Mouse (Mus musculus) limb, embryonic 11.5 days (tissue): ENCODE data around the gene Pygl. TPM values are rescaled to one million over a fixed set of nuclear protein-coding genes. Genes with fewer than 3 reads are reported as not detected.
A peak's percentile ranks its signal among the peaks of the same experiment; 100 is the strongest.

Source experiments
- ATAC-seq: fragments of 200-750 bp; cut with Nextera tagmentation; 2 replicates; pipeline ENCODE4 v1.8.0; 2017; ENCODE audit warnings: low read depth; ENCODE audit not compliant: insufficient number of reproducible peaks, low FRiP score, low TSS enrichment
- DNase-seq: peaks from one replicate; pipeline ENCODE4 v3.0.0-alpha.2; 2015; ENCODE audit warnings: low spot score
- H3K27ac ChIP-seq: fragments of 300-500 bp; sonication (generic); replicated peaks from 2 replicates; pipeline ENCODE4 v1.5.1; 2014; ENCODE audit warnings: low read depth, mild to moderate bottlenecking, low read length
- H3K27me3 ChIP-seq: fragments of 300-500 bp; sonication (generic); 2 replicates; pipeline ENCODE4 v1.6.1; 2014; ENCODE audit warnings: mild to moderate bottlenecking, low read length, mixed read lengths; ENCODE audit not compliant: control insufficient read depth, insufficient read depth
- H3K36me3 ChIP-seq: fragments of 300-500 bp; sonication (generic); 2 replicates; pipeline ENCODE4 v1.6.1; 2014; ENCODE audit warnings: mild to moderate bottlenecking, low read length, moderate library complexity, mixed read lengths; ENCODE audit not compliant: control insufficient read depth, insufficient read depth
- H3K4me1 ChIP-seq: fragments of 300-500 bp; sonication (generic); 2 replicates; pipeline ENCODE4 v1.6.1; 2014; ENCODE audit warnings: low read length, mixed read lengths; ENCODE audit not compliant: control insufficient read depth, insufficient read depth
- H3K4me2 ChIP-seq: fragments of 300-500 bp; sonication (generic); 2 replicates; pipeline ENCODE4 v1.6.1; 2014; ENCODE audit warnings: low read depth, mild to moderate bottlenecking, moderate library complexity; ENCODE audit not compliant: severe bottlenecking
- H3K4me3 ChIP-seq: fragments of 300-500 bp; sonication (generic); 2 replicates; pipeline ENCODE4 v1.5.1; 2014; ENCODE audit warnings: low read depth, low read length
- H3K9ac ChIP-seq: fragments of 300-500 bp; sonication (generic); 2 replicates; pipeline ENCODE4 v1.6.1; 2014; ENCODE audit warnings: mild to moderate bottlenecking, low read length
- H3K9me3 ChIP-seq: fragments of 300-500 bp; sonication (generic); 2 replicates; pipeline ENCODE4 v1.6.1; 2016; ENCODE audit warnings: low read length; ENCODE audit not compliant: control insufficient read depth
- WGBS: fragments of 180-500 bp; shearing (Covaris S2); extraction: QIAGEN DNeasy Blood & Tissue Kit; methylation state at CpG from one replicate; pipeline ENCODE4 v1.1.7; 2014; 5-methylcytosine and 5-hydroxymethylcytosine counted together
- polyA plus RNA-seq: library from polyadenylated mRNA; unstranded; fragments of >200 nt; fragmentation: Nextera tagmentation; extraction: Ambion mirVana; gene quantifications from 2 replicates; pipeline ENCODE4 v1.2.1, GENCODE M21; 2014

The Pygl gene
- polyA plus RNA-seq, 1 experiment from 2014 or later: 7.8 TPM

DNA sequence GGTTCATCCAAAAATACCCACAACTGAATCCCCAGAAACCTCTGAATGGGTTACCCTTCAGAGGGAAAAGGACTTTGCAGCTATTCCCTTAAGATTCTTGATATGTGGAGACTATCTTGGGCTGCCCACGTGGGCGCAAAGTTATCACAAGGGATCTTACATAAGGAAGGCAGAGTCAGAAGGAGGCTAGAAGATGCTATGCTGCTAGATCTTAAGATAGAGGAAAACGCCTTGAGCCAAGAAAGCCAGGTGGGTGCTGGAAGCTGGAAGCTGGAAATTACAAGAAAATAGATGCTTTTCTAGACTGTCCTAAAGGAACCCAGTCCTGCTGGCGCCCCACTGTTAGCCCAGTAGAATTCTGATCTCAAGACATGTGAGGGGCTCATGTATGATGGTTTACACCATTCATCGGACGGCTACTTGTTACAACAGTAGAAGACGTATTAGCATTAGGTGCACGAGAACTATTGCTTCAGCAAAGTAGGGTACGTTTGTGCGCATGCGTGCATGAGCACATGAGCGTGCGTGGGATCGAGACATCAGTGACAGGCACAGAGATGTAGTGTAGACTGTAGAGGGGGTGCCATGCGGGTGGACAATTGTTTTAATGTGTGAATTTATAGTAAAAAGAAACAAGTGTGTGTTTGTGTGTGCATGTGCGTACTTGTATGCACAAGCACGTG, 31.1 kb upstream of the Pygl start:
- H3K9me3 ChIP-seq: no peaks in the 10 kb centered on the region
- no peak for ATAC-seq
- no peak overlapping the region for H3K27ac ChIP-seq
- H3K27me3 ChIP-seq: no peaks in the 10 kb centered on the region
- no peak for DNase-seq
- H3K4me2 ChIP-seq: no peak overlapping the region
- no peaks in the 10 kb centered on the region for H3K36me3 ChIP-seq
- H3K4me1 ChIP-seq: no peaks in the 10 kb centered on the region; the same call in 1 of the 2 replicates
- no peak overlapping the region for H3K9ac ChIP-seq
- WGBS: 90% methylated on average over 17 of the region's 17 CpGs
- no peak overlapping the region for H3K4me3 ChIP-seq

DNA sequence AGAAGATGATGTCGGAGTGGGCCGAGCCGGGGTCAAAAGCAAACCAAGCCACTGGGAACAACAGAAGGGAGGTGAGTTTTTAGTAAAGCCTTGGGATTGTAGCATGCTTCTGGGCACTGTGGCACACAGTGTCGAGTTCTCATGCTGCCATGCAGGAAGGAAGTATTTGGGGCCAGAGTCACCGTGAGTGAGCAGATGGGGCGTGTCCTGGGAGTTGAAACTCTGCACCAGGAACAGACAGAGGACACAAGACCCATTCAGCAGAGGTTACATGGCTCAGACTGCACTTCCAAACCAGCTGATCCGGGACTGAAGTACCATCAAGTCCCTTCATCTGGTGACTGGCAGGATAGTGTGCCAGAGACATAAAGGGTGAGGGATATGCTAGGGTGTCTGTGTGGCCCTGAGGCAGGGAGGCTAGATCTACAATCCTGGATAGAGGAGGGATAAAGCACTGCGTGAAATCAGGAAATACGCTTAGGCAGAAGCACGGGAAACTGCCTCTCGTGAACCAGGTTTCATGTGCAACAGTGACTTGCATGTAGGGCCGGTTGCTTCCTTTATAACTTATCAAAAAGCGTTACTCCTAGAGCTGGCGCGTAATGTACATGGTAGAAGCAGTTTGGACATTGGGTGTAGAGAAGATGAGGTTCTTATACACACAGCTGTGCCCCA, 20.1 kb upstream of the Pygl start:
- DNase-seq: no peak
- WGBS: 82% methylated on average over 15 of the region's 15 CpGs
- ATAC-seq: no peak
- Histone ChIP-seq H3K36me3 (no peaks in the 10 kb centered on the region), H3K4me2 (no peak overlapping the region), H3K4me3 (no peak overlapping the region), H3K9me3 (no peaks in the 10 kb centered on the region), H3K27me3 (no peaks in the 10 kb centered on the region), H3K9ac (no peak overlapping the region), H3K4me1 (0 out of 2 replicates have a peak, but pooled peaks cover 3% of the 10 kb centered on the region), H3K27ac (no peak overlapping the region)

DNA sequence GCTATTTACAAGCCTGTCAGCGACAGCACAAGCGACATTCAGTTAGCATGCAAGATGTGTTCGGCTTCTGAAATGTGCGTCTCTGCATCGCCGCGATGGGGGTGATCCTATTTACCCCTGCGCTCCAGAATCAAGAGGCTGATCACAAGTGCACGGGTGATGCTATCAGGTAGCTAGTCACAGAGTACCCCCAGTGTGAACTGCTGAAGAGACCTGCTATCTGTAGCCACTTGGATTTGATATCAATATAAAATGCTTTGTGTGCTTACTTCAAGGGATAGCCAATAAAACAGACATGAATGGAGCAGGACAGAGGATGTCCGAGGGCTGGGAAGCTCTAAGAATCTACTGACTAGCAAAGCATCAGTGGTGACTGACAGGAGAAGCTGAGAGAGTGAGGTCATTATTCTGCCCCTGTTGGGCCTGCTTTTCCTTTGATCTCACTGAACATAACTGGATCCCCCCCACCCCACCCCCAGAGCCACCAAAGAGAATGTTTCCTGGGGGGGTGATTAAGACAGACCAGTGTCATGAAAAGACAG, 18.4 kb upstream of the Pygl start:
- WGBS: 91% methylated on average over 10 of the region's 10 CpGs
- DNase-seq (no peak), ATAC-seq (no peak)
- H3K4me1 ChIP-seq: 0 out of 2 replicates have a peak, but pooled peaks cover 3% of the 10 kb centered on the region
- H3K27ac ChIP-seq: no peak overlapping the region
- no peak overlapping the region for H3K4me2 ChIP-seq
- H3K27me3 ChIP-seq: no peaks in the 10 kb centered on the region
- no peak overlapping the region for H3K4me3 ChIP-seq
- H3K9ac ChIP-seq: no peak overlapping the region
- no peaks in the 10 kb centered on the region for H3K9me3 ChIP-seq
- H3K36me3 ChIP-seq: no peaks in the 10 kb centered on the region

DNA sequence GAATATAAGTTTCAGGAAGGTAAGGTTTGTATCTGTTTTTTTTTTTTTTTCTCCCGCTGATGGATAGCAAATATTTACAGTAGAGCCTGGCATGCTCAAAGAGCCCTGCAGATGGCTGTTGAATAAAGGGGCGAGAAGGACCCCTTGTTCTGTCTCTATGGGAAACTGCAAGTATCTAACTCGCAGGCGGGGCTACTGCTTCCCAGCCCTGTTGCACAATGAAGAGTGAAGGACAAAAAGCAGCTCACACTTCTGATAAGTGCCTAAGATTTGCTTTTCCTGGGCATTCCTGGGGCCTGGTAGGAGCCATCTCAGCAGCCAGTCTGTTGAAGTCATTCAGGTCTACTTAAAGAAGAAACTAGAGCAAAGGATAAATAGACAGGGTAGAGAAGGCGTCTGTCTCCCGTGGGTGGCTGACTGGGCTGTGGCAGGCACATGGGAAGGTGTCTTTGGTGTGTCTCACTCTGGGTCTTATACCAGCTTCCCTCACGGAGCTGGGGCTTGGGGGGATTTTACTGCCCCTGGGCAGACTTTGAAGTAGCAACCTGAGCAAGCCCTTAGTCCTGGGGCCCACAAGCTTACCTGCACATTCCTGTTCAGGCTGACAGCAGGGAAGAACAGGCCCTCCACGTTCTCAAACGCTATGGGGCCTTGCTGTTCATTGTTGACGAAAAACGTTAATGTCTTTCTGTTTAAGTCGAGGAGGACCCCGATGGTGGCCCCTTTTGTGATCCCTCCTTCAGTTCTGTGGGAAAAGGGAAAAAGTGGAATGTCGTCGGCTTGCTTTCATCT, 16.6 kb upstream of the Pygl start:
- Histone ChIP-seq H3K36me3 (no peaks in the 10 kb centered on the region), H3K9me3 (no peaks in the 10 kb centered on the region), H3K27me3 (no peaks in the 10 kb centered on the region), H3K4me1 (0 out of 2 replicates have a peak, but pooled peaks cover 3% of the 10 kb centered on the region), H3K9ac (no peak overlapping the region), H3K27ac (no peak overlapping the region), H3K4me2 (no peak overlapping the region), H3K4me3 (no peak overlapping the region)
- no peak for ATAC-seq
- 62% methylated on average over 15 of the region's 15 CpGs for WGBS
- DNase-seq: no peak

DNA sequence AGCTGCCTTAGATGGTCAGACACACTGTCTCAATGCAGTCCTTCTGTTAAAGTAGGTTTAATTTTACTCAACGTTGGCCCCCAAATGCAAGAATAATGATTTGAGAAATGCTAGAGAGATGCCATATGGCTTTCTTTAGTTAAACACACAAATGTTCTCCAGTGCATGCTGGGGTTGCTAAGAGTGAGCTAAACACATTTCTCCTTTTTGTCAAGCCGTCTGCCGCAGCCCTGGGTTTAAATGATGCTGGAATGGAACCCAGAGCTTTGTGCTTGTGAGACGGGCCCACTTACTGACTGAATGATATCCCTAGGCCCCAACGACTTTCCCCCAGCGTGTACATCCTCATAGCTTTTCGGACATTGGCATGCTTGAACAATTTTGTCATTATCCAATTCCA, 11.3 kb upstream of the Pygl start:
- H3K9me3 ChIP-seq: no peaks in the 10 kb centered on the region
- H3K36me3 ChIP-seq: no peaks in the 10 kb centered on the region
- ATAC-seq: no peak
- H3K9ac ChIP-seq: no peak overlapping the region
- WGBS: 90% methylated on average over 7 of the region's 7 CpGs
- H3K4me1 ChIP-seq: no peaks in the 10 kb centered on the region
- H3K4me2 ChIP-seq: no peak overlapping the region
- no peaks in the 10 kb centered on the region for H3K27me3 ChIP-seq
- no peak overlapping the region for H3K4me3 ChIP-seq
- H3K27ac ChIP-seq: no peak overlapping the region
- no peak for DNase-seq

- Histone ChIP-seq H3K36me3 (no peaks in the 10 kb centered on the region), H3K9me3 (no peaks in the 10 kb centered on the region), H3K4me3 (no peak overlapping the region), H3K9ac (no peak overlapping the region), H3K27ac (no peak overlapping the region), H3K4me1 (no peaks in the 10 kb centered on the region), H3K4me2 (no peak overlapping the region), H3K27me3 (no peaks in the 10 kb centered on the region)
- no peak for ATAC-seq
- DNase-seq: no peak
- WGBS: 85% methylated on average over 5 of the region's 5 CpGs
Measured at GRCm38 (mm10) chr12:70239741-70240140, 8.5 kb upstream of the Pygl start.

- Histone ChIP-seq H3K27ac (no peak overlapping the region), H3K36me3 (no peaks in the 10 kb centered on the region)
- 41% methylated on average over 8 of the region's 8 CpGs for WGBS
Measured at GRCm38 (mm10) chr12:70238604-70239003, 7.3 kb upstream of the Pygl start.

DNA sequence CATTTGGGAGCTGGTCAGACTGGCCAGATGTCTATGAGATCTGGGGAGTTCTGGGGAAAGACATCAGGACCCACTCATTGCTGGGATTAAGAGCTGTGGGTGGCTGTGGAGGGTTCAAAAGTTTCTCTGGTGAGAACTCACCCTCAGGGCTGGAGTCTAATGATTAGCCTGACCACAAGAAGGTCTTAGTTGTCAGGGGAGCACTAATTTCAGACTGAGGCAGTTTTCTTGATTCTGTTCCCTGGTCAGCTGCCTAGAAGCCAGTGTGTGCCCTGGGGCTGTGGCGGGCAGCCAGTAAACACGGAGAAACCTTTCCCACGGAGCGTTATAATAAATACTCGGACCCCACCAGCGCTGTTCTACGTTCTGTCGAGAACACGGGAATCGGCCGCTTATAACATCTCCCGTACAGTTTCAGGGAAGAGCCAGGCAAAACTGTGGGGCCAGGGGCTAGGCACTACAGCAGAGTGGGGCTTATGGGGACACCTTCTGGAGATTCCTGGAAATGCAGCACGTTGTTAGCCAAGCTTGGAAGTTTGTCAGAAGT, 3.7 kb upstream of the Pygl start:
- peak overlapping the region; percentile 12; the same call in 1 of the 2 replicates for H3K4me3 ChIP-seq
- DNase-seq (peak; percentile 89), ATAC-seq (peak; percentile 78; the same call in 1 of the 2 replicates)
- H3K36me3 ChIP-seq: no peaks in the 10 kb centered on the region
- no peak overlapping the region for H3K27ac ChIP-seq
- H3K4me2 ChIP-seq: peak overlapping the region; percentile 61
- H3K27me3 ChIP-seq: no peaks in the 10 kb centered on the region
- H3K9ac ChIP-seq: peak overlapping the region; percentile 45; the same call in 1 of the 2 replicates
- WGBS: 8% methylated on average over 13 of the region's 13 CpGs
- no peaks in the 10 kb centered on the region for H3K4me1 ChIP-seq
- no peaks in the 10 kb centered on the region for H3K9me3 ChIP-seq

More at GRCm38 (mm10) chr12:70238604-70239003, 7.3 kb upstream of the Pygl start:
- H3K4me3 ChIP-seq: no peak overlapping the region
- DNase-seq: no peak
- H3K27me3 ChIP-seq: no peaks in the 10 kb centered on the region
- ATAC-seq: no peak
- no peaks in the 10 kb centered on the region for H3K4me1 ChIP-seq
- no peak overlapping the region for H3K9ac ChIP-seq
- no peak overlapping the region for H3K4me2 ChIP-seq
- no peaks in the 10 kb centered on the region for H3K9me3 ChIP-seq
